Mouse (Mus musculus): ENCODE measurements around the gene Nfkb1. TPM values are rescaled to one million over a fixed set of nuclear protein-coding genes. Genes with fewer than 3 reads are reported as not detected.

Nfkb1 gene
- polyA plus RNA-seq, 1 experiment = 46.0 TPM

DNA sequence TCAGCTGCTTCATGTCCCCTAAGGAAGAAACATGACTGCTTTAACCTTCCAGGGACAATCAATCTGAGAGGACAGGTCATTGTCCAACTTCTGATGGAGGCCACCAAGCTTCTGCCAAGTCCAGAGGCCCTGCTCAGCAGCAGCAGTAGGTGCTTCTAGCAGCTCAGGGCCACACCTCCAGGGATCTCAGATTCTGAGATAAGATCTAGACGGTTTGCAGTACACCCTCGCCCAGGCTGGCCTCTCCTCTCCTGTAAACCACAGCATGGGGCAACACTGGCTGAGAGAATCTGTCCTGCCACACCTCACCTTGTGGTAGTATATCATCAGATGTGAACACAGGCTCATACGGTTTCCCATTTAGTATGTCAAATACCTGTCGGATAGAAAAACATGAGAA lies 100.9 kb downstream of the Nfkb1 start:
- no peak for DNase-seq
- TF ChIP-seq CTCF (conservative IDR thresholded peaks at IDR 0.05; ENCODE audit: insufficient read depth, insufficient read length, low read depth, low read length) = no peak
- TF ChIP-seq POLR2A (IDR thresholded peaks at IDR 0.05; ENCODE audit: low read depth, low read length) = no peak
- H3K4me3 ChIP-seq (ENCODE audit: insufficient read depth, low read depth, low read length) = no peak overlapping the region
- no peaks in the 10 kb centered on the region for H3K27me3 ChIP-seq (replicated peaks; ENCODE audit: control insufficient read depth, insufficient read depth, low read length)
- 83% methylated on average over 4 of the region's 4 CpGs for WGBS
- no peak overlapping the region for H3K27ac ChIP-seq (ENCODE audit: insufficient read depth, low read depth, low read length)
- peaks cover 2% of the 10 kb centered on the region for H3K36me3 ChIP-seq (ENCODE audit: control insufficient read depth, insufficient read depth, low read length)
- H3K4me1 ChIP-seq (ENCODE audit: control insufficient read depth, insufficient read depth, low read length) = no peaks in the 10 kb centered on the region

DNA sequence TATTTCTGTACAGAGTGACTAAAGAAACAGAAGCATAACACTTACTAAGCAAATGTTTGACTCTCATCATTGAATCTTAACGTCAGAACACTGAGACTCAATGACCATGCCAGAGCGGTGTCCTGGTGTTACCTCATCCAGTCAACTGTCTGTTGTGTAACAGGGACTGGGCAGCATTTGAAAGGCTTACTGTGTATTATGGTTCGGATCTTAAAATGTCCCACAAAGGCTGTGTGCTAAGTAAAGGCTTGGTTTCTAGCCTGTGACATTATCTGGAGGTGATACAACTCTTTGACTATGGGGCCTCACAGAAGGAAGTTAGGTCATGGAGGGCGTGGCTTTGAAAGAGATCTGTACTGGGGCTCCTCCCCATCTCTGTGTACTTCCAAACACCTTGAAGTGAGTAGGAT lies 104.9 kb downstream of the Nfkb1 start:
- no peak for TF ChIP-seq POLR2A (IDR thresholded peaks at IDR 0.05; ENCODE audit: low read depth, low read length)
- DNase-seq = peak; percentile 23
- H3K36me3 ChIP-seq (ENCODE audit: control insufficient read depth, insufficient read depth, low read length) = no peaks in the 10 kb centered on the region; the same call in none of the 2 replicates

DNA sequence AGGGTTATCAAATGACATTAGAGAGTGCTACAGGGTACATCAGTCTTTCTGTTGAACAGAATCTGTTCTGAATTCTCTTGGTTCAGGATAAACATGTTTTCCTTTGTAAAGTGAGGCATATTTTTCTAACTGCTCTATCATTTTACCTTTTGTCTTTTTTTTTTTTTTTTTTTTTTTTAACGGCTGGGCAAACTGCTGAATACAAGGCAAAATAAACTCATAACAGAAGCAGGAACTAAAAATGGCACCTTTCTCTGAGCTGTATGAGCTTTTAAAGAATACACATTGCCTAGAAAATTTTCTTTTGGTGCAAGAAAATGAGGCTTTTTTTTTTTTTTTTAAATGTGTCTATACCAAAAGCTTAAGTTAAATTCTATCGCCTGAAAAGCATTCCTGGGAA lies 105.3 kb downstream of the Nfkb1 start:
- no peaks in the 10 kb centered on the region for H3K4me1 ChIP-seq (ENCODE audit: control insufficient read depth, insufficient read depth, low read length)
- no peaks in the 10 kb centered on the region for H3K27me3 ChIP-seq (replicated peaks; ENCODE audit: control insufficient read depth, insufficient read depth, low read length)
- H3K36me3 ChIP-seq (ENCODE audit: control insufficient read depth, insufficient read depth, low read length) = no peaks in the 10 kb centered on the region; the same call in none of the 2 replicates
- no peak for TF ChIP-seq CTCF (conservative IDR thresholded peaks at IDR 0.05; ENCODE audit: insufficient read depth, insufficient read length, low read depth, low read length)
- no peak for TF ChIP-seq POLR2A (IDR thresholded peaks at IDR 0.05; ENCODE audit: low read depth, low read length)
- no peak overlapping the region for H3K4me3 ChIP-seq (ENCODE audit: insufficient read depth, low read depth, low read length)
- whole genome bisulfite sequencing = 77% methylated on average over 2 of the region's 2 CpGs
- no peak overlapping the region for H3K27ac ChIP-seq (ENCODE audit: insufficient read depth, low read depth, low read length)
- no peak for DNase-seq

More for the DNA sequence above, 104.9 kb downstream of the Nfkb1 start:
- Histone ChIP-seq H3K27me3 (replicated peaks; ENCODE audit: control insufficient read depth, insufficient read depth, low read length) (no peaks in the 10 kb centered on the region), H3K4me3 (ENCODE audit: insufficient read depth, low read depth, low read length) (no peak overlapping the region), H3K27ac (ENCODE audit: insufficient read depth, low read depth, low read length) (no peak overlapping the region), H3K4me1 (ENCODE audit: control insufficient read depth, insufficient read depth, low read length) (no peaks in the 10 kb centered on the region)
- 77% methylated on average over 4 of the region's 4 CpGs for WGBS

DNA sequence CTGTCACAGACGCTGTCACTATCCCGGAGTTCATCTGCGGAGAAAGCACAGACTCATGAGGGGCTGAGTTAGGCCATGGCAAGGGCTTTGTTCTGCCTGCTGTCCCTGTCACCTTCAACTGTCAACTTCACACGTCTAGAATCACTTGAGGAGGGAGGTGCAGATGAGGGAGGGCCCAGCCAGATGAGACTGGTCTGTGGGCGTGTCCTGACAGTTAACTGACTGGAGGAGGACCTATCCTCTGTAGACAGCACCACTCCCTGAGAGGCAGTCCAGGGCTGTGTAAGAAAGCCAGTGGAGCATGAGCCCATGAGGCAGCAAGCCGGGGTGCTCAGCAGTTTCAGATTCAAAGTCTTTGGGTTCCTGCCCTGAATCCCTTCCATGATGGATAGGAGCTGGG lies 105.9 kb downstream of the Nfkb1 start:
- Histone ChIP-seq H3K27me3 (replicated peaks; ENCODE audit: control insufficient read depth, insufficient read depth, low read length) (no peaks in the 10 kb centered on the region), H3K4me1 (ENCODE audit: control insufficient read depth, insufficient read depth, low read length) (no peaks in the 10 kb centered on the region), H3K27ac (ENCODE audit: insufficient read depth, low read depth, low read length) (no peak overlapping the region), H3K36me3 (ENCODE audit: control insufficient read depth, insufficient read depth, low read length) (no peaks in the 10 kb centered on the region; the same call in none of the 2 replicates), H3K4me3 (ENCODE audit: insufficient read depth, low read depth, low read length) (no peak overlapping the region)
- TF ChIP-seq CTCF (conservative IDR thresholded peaks at IDR 0.05; ENCODE audit: insufficient read depth, insufficient read length, low read depth, low read length) (no peak), POLR2A (IDR thresholded peaks at IDR 0.05; ENCODE audit: low read depth, low read length) (no peak)
- no peak for DNase-seq
- 61% methylated on average over 6 of the region's 6 CpGs for WGBS

DNA sequence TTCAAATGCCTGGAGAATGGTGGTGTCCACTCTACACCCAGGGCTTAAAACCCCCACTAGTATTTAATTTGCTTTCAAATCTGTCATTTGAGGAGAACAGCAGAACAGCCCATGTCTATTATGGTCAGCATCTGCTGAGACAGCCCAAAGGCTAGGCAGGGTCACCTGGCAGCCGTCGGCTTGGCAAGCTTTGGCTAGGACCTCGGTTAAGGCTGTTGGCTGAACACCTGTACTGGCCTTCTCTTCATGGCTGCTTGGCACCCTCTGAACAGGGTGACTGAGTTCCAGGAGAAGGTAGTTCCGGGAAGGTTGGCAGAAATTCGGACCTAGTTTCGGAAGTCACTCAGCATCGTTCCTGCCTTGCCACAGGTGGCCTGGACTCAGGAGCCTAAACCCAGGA lies 109.1 kb downstream of the Nfkb1 start:
- DNase-seq = peak; percentile 59
- H3K27ac ChIP-seq (ENCODE audit: insufficient read depth, low read depth, low read length) = no peak overlapping the region
- H3K27me3 ChIP-seq (replicated peaks; ENCODE audit: control insufficient read depth, insufficient read depth, low read length) = no peaks in the 10 kb centered on the region
- no peaks in the 10 kb centered on the region; the same call in none of the 2 replicates for H3K36me3 ChIP-seq (ENCODE audit: control insufficient read depth, insufficient read depth, low read length)
- no peaks in the 10 kb centered on the region for H3K4me1 ChIP-seq (ENCODE audit: control insufficient read depth, insufficient read depth, low read length)
- H3K4me3 ChIP-seq (ENCODE audit: insufficient read depth, low read depth, low read length) = no peak overlapping the region
- no peak for TF ChIP-seq POLR2A (IDR thresholded peaks at IDR 0.05; ENCODE audit: low read depth, low read length)
- 64% methylated on average over 7 of the region's 7 CpGs for WGBS

DNA sequence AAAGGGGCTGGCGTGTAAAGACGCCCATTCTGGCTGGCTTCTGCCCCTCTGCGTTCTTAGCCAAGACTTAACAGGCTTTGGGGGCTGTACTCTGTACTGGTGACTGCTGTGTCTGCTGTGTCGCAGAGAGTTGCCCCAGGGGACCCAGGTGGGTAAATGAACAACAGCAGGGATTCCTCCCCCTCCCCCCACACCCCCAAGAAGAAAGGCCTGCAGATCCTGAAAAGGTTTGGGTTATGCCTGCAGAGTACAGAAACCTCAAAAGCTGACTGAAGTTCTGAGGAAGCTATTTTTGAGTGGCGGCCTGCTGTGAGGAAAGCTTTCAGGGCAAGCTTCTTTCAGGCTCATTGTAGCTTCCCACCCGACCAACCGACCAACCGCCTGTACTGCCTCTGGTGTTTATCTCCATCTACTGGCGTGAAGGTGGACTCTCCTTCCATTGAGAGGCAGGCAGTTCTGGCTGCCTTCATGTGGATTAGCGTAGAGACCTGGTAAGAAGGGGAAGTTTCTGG lies 109.7 kb downstream of the Nfkb1 start:
- Histone ChIP-seq H3K27ac (ENCODE audit: insufficient read depth, low read depth, low read length) (no peak overlapping the region), H3K27me3 (replicated peaks; ENCODE audit: control insufficient read depth, insufficient read depth, low read length) (no peaks in the 10 kb centered on the region), H3K36me3 (ENCODE audit: control insufficient read depth, insufficient read depth, low read length) (no peaks in the 10 kb centered on the region; the same call in 1 of the 2 replicates), H3K4me3 (ENCODE audit: insufficient read depth, low read depth, low read length) (no peak overlapping the region), H3K4me1 (ENCODE audit: control insufficient read depth, insufficient read depth, low read length) (no peaks in the 10 kb centered on the region)
- peak; percentile 18 for DNase-seq
- WGBS = 39% methylated on average over 10 of the region's 10 CpGs
- peak; percentile 60; the same call in 1 of the 2 replicates for TF ChIP-seq CTCF (conservative IDR thresholded peaks at IDR 0.05; ENCODE audit: insufficient read depth, insufficient read length, low read depth, low read length)
- no peak for TF ChIP-seq POLR2A (IDR thresholded peaks at IDR 0.05; ENCODE audit: low read depth, low read length)

DNA sequence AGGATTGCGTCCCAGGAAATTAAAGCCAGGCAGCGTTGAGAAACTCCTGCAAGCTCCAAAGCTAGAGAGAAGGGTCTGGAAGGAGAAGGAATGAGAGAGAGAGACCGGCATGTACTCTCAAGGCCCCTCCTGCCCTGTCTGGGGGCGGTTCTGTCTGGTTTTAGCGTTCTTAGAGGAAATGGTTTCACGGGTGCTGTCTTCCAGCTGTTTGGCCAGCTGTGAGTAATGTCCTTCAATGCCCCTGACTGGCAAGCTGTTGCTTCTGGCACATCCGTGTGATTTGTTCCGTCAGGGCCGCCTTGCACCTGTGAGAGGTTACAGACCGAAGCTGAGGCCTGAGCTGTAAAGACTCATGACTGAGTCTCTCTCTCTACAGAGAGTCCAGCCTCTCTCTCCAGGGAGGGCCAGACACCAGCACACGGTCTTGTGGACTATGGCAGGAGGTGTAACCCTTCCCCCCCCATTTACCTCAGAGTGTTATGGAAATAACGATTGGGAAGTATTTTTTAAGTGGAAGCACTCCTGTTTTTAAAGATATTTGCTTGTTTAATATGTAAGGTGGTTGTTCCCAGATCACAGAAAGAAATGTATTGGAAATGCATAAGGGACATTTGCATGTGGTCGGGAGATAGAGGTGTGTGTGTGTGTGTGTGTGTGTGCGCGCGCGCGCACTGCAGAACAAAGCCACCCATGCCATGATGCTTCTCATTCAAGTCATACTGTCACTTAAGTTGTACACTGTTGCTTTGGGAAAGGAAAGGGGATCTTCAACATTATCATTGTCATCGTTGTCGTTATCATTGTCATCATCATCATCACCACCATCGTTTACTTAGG lies 110.7 kb downstream of the Nfkb1 start:
- no peak overlapping the region for H3K4me3 ChIP-seq (ENCODE audit: insufficient read depth, low read depth, low read length)
- no peaks in the 10 kb centered on the region for H3K27me3 ChIP-seq (replicated peaks; ENCODE audit: control insufficient read depth, insufficient read depth, low read length)
- no peaks in the 10 kb centered on the region for H3K4me1 ChIP-seq (ENCODE audit: control insufficient read depth, insufficient read depth, low read length)
- no peak overlapping the region for H3K27ac ChIP-seq (ENCODE audit: insufficient read depth, low read depth, low read length)
- peak; percentile 17 for DNase-seq
- 69% methylated on average over 21 of the region's 21 CpGs for WGBS
- H3K36me3 ChIP-seq (ENCODE audit: control insufficient read depth, insufficient read depth, low read length) = no peaks in the 10 kb centered on the region; the same call in 1 of the 2 replicates
- no peak for TF ChIP-seq POLR2A (IDR thresholded peaks at IDR 0.05; ENCODE audit: low read depth, low read length)
- TF ChIP-seq CTCF (conservative IDR thresholded peaks at IDR 0.05; ENCODE audit: insufficient read depth, insufficient read length, low read depth, low read length) = no peak

All from kidney, adult 2 months (tissue).